Mouse (Mus musculus): ENCODE measurements around the gene Vmac.

The Vmac gene

DNA sequence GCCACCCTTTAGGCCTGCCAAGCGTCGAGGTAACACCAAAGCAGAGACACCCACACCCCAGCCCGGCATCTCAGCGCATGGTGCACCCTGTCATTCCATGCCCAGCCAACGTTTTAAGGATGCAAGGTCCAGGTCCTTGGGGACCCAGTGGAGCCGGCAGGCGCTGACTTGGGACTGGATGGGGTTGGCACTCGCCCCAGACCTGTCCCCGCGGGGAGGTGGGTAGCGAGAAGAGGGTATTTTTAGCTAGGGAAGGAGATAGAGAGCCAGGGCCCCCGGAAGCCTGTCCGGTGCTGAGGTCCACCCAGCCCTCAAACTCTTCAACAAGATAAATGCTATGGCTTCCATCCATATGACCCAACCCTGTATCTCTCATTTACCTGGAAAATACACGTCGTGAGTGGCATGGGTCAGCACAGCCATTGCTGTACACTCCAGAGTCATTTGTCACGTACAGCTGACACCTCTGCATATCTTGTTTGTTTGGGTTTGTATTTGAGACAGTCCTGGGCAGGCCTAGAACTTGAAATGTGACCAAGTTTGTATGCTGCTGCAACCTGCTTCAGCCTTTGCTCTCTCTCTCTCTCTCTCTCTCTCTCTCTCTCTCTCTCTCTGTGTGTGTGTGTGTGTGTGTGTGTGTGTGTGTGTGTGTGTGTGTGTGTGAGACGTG is 22.4 kb upstream of the Vmac start:
- in situ Hi-C loops (cut with MboI): no loop called here

DNA sequence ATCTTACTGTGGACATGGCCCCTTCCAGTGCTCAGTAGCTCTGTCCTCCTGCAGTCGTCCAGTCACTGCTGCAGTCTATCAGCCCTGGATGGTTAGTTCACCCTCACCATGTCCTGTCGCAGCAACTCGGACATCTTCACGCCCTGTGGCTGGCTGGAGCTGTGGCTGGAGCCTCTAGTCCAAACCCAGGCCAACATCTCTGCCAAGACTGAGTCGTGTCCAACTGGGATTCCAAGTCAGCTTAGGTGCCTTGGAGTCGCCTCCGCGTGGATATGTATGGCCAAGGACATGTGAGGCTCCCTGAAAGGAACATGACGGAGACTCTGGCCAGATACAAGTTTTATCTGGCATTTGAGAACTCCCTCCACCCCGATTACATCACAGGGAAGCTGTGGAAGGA is 20.4 kb upstream of the Vmac start:
- in situ Hi-C loops (cut with MboI): no loop called here

DNA sequence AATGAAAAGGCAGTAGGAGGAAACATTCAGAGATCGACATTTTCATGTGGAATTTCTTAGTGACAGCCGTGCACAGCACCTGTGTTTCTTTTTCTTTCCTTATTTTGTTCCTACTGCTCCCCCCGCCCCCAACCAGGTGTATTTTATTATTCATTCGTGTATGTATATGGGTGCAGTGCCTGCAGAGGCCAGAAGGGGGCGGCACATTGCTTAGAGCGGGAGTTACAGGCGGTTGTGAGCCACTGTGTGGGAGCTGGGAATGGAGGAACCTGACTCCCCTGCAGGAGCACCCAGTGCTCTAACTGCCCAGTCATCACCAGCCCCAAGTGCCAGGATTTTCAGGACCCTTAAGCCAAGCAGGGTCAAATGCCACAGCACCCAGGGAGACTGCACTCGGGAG is 18.7 kb upstream of the Vmac start:
- in situ Hi-C loops (cut with MboI): no loop called here

DNA sequence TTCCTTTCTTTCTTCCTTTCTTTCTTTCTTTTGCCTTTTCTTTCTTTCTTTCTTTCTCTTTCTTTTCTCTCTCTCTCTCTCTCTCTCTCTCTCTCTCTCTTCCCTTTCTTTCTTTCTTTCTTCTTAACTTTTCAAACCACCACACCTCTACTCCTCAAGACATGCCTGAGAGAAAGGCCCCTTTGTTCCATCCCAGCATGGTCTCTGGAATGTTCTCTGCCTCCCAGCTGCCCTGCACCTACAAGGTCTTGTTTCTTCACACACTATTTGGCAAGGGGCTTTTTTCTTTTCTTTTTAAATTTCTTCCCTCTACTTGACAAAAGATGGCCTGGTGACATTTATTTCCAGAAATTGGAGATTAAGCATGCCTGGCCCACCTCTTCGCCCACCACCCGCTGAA is 11.8 kb upstream of the Vmac start:
- in situ Hi-C loops (cut with MboI): no loop called here

DNA sequence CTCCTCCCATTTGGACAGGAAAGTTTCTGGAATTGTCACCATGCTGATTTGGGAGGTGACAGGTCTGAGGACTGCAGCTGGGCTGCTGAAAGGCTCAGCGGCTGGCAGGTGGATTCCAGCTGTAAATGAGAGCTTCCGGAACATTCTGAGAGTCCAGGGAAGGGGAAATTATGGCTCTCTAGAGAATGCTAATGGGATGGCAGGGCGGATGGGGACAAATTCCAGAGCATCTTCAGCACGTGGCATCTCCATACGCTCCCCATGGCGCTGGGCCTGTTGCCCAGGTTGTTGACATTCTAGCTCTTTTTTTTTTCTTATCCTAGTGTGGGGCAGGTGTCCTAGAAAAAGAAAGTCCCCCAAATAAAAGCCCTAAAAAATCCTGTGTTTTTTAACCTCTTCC is 11.3 kb upstream of the Vmac start:
- in situ Hi-C loops (cut with MboI): no loop called here

DNA sequence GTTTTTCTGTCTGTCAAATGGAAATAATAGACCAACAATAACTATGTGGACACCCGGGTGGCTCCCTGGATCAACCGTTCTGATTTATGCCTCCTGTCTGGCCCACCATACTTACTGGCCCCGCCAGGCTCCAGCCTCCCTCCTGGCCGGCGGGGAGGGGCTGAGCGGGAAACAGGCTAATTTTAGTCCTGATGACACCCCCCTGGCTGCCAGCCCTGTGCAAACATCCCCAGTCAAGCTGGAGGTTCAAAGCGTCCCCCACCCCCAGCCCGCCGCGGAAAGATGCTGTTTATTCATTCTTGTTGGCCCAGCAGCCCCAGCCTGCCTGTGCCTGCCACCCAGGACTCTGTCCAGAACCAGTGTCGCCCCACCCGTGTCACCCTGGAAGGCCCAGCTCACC is 10.3 kb upstream of the Vmac start:
- in situ Hi-C loops (cut with MboI): no loop called here

DNA sequence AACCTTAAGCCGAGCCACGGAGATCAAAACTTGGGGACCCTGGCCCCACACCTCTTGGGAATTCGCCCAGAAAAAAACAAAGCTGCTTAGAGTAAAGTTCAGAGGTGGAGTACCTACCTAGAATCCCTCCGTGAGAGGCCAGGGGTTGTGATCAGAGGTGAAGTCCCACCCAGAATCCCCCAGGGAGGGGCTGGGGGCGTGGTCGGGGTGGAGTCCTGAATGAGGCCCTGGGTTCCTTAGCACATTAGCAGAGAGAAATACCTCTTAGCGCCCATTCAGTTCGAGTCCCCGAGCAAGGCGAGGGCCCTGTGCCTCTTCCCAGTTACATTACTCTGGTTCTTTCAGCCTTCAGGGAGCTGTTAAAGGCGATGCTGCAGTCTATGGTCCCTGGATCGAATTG is 9.8 kb upstream of the Vmac start:
- in situ Hi-C loops (cut with MboI): no loop called here

DNA sequence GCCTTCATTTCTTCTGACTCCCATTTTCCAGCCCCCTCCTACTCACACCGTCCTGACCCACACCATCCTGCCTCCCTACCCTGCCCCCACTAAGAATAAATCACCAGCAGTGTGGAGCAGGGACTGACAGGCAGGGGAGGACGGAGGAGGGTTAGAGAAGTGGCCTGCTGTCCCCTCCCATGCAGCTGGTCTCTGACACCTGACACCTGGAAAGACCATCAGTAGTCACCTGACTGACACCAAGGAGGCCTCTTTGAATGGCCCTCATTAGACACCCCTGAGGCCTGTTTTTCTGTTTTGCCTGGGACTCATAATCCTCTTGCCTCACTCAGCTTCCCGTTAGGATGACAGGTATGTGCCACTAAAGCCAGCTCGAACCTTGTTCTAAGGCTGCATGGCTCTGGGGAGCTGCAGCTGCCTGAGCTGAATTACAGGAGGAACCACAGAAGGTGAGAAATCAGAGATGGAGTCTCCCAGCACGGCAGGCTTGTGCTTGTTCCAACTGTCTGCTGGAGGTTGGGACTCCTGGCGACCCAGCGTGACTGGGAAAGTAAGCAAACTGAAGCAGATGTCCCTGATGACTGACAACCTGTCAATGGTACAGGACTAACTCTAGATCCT is 9.3 kb upstream of the Vmac start:
- in situ Hi-C loops (cut with MboI): no loop called here

DNA sequence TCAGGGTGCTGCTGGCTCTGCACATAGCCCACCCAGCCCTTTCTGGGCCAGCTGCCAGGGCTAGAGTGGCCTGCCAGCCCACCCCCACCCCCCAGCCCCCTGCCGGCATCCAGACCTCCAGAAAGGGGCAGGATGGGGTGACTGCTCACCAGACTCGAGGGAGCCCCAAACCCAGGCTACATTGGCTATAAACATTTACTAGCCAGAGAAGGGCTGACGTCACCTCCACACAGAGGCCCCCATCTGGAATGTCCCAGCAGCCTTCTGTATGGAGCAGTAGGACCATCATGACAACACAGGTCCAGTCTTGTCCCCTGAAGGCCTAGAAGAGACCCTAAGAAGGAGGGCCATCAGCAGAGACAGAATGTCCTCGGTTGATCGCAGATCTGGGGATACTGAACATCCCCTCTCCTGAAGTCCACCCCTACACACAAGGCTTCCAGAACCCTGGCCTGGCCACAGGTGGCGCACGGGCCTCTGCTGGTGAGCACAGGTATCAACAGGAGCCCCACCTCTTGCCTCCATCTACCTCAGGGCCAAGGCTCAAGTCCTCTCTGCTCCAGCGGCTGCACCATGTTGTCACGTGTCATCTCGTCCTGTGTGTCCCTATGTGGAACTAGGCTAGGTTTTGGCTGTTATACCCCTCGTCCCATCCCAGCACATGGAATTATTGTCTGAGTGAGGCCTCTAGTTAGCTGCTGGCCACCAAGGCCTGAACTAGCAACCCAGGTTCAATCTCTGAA is 5.8 kb upstream of the Vmac start:
- in situ Hi-C loops (cut with MboI): no loop called here

DNA sequence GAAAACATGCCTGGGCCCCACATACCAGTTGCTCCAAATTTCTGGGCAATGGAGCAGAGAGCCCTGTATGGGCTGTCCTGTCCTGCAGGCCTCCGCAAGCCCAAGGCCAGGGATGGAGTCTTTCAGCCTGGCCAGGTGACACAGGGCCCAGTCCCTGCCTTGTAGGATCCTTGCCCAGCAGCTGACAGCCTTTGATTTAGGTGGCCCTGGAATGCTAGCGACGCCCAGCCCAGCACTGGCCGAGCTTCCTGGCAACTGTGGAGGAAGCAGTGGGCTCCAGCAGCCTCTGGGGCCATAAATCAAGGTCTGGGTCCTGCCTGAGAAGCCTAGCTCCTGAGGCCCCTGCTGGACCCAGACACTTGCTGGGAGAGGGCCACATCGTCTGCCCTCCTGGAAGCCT is 4.6 kb upstream of the Vmac start:
- in situ Hi-C loops (cut with MboI): no loop called here

DNA sequence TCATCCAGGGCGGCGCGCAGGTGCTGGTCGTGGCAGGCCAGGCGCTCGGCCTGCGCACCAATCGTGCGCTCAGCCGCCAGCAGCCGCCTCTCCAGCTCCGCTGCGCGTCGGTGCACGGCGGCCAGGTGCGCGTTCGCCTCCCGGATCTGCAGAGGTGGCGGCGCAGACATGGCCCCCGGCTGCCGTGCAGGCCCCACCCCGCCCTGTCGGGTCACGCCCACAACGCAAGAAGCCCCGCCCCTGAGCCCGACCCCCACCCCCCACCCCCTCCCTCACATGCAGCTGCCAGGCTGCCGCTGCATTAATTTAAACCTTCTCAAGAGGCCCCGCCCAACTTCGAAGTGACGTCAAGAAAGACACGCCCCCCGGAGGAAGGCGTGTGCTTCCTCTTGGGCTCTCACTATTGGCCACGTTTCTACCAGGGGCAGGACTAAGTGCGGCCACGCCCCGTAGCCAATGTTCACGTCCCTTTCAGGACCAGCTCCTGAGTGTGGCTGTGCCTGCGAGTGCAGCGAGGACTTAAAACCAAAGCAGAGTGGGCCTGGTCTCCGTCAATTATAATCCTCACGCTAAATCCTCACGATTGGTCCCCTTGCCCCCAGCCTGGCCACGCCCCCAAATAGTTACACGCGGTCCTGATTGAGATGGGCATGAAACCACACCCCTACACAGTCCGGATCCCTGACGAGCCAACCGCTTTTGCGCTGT is 1.0 kb downstream of the Vmac start:
- in situ Hi-C loops (cut with MboI): no loop called here

DNA sequence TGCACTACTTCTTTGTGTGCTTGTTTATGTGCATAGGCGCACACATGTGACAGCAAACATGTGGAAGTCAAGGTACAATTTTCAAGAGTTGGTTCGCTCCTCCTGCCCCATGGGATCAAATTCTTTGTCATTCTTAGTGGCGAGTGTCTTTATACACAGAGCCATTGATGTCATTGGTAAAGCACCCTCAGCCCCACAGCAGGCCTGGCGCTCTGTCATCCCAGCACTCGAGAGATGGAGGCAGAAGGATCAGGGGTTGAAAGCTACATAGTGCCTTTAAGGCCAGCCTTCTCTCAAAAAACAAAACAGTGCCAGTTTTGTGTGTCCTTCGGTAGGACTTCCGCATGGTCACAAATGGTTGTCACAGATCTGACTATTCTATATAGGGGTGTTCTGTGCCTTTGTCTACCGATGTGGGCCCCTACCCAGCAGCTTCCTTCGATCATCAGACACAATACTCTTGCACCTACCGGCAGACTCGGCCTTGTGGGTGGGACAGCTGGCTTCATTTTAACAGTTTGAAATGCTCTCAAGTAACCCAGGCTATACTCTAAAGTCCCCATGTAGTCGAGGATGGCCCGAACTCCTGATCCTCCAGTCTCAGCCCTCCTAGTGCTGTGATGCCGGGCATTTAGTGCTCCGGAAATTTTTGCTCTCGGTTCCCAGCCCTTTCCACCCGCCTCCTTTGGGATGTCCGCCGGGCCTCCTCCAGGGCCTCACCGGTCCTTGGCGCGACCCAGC is 1.7 kb downstream of the Vmac start:
- in situ Hi-C loops (cut with MboI): no loop called here

DNA sequence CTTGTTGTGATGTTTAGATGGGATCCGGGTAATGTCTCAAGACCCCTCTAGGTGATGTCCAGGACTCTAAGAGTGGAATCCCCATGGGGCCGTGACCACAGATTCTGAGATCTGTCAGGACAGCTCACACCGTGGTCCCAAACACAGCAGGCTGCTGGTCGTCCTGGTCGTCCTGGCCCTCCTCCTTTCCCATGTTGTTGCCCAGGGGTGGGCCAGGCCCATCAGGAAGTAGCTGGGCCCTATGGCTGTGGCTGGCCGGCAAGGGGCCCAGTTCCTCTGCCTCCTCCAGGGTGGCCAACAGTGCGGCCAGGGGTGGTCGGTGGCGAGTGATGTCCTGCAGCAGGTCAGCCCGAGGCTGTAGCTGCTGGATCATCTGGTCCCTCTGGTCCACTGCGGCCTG is 2.5 kb downstream of the Vmac start:
- in situ Hi-C loops (cut with MboI): no loop called here

DNA sequence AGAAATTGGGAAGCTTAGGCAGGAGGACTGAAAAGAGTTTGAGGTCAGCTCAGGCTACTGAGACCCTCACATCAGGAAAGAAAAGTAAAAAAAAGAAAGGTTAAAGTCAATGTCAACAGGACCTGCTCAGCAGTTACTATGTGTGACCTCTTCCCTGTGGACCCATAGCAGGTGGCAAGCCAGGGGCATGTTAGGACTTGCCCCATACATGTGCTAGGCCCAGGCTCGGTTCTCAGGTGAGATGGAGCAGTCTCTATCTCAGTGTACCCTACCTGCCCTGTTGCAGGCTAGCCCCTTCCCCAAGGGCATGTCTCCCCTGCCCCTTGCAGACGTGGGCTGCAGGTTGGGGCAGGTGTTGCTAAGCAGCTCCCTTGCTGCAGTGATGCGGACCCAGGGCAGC is 8.1 kb downstream of the Vmac start:
- in situ Hi-C loops (cut with MboI): no loop called here

DNA sequence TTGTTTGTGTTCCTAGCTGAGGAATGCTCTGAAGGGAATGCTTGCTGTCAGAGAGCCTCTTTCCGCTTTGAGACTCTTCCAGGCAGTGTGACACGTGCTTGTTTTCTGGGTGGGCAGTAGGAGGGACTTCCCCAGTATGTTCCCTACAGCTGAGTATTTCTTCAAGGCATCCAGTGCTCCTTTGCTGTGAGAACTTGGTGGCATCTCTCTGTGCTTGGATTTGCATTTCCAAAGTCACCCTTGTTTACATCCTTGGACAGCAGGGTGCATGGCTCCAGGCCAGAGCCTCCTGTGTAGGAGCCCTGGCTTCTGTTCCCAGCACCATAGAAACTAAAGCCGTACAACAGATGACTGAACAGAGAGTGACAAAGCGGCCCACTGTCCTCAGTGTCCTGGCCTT is 9.1 kb downstream of the Vmac start:
- in situ Hi-C loops (cut with MboI): no loop called here

DNA sequence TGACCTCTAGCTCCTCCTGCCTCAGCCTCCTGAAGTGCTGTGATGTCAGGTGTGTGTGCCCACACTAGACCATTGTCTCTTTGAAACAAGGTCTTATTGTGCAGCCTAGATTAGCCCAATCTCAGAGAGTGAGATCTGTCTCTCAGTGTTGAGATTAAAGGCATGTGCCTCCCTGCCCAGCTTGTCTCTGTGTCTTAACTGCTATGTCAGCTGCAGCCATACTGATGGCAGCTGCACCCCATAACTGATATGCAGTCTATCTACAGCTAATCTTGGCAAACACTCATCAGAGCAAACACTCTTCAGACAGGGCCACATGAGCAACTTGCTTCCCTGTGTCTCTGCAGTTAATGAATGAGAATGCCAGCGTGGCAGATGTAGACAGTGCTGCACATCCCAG is 11.3 kb downstream of the Vmac start:
- in situ Hi-C loops (cut with MboI): no loop called here

DNA sequence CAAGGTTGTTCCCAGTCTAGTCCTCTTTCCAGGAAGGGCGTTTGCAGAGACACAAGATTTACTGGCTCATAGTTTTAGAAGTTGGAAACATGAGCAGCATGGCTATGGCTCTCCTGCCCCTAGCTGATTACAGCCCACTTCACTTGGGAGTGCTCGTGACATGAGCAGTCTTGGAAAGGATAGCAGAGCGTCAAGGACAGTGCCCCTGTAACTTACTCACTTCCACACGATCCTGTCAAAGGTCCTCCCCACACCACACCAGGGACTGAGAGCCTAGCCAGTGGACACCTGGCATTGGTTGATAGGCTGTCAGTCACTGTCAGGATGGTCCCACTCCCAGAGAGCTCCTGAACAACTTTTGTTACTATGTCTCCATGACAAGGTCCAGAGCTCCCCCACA is 14.8 kb downstream of the Vmac start:
- in situ Hi-C loops (cut with MboI): no loop called here

DNA sequence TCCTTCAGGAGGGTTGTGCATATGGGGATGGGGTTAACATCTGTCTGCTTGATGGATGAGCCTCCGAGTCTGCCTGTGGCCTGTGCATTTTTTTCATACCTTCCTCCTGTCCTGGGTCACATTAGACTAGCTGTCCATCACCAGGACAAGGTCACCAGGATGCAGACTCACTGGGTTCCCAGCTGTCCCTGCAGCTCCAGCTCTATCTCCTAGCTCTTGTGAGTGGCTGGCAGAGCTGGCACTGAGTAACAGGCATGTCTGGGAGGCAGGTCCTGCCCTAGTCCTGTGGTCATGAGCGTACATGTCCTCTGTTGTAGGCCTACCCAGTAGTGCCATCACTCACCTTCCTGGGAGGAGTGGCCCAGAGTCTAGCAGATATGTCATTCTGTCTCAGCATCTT is 17.4 kb downstream of the Vmac start:
- in situ Hi-C loops (cut with MboI): no loop called here

DNA sequence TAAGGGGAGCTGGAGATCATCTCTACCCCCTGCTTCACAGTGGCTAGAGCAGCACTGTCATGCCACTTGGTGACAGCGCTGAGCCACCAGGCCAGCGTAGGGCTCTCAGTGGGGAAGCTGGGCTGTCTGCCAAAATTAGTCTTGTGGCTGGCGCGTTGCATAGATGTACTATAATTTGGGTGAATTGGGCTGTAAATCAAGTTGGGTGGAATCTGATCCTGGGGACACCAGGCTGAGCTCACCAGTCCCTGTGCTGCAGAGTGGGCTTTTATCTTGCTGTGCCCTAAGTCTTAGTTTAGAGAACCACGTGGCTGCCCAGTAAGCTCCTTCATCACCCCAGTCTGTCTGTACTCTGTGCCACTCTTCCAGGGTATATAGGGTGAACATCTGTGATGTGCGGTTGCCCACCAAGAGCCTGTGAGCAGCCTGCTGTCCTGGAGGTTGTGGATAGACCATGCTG is 23.9 kb downstream of the Vmac start:
- in situ Hi-C loops (cut with MboI): no loop called here

DNA sequence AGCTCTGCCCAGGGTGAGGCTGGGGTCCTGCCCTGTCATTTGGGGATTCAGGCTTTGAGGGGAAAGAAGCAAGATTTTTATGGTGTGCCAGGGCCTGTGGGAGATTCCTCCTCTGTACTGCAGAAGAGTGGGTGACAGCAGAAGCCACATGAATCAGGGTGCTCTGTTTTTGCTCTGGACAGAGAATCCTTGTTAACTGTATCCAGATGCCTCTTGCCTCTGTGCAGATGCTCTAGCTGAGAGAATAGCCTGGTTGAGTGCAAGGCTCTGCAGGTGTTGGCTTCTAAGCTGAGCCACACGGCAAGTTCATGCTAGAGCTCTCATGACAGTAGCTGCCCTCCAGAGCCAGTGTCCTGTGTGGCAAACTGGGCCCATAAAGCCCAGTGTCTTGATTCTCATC is 24.4 kb downstream of the Vmac start:
- in situ Hi-C loops (cut with MboI): no loop called here

DNA sequence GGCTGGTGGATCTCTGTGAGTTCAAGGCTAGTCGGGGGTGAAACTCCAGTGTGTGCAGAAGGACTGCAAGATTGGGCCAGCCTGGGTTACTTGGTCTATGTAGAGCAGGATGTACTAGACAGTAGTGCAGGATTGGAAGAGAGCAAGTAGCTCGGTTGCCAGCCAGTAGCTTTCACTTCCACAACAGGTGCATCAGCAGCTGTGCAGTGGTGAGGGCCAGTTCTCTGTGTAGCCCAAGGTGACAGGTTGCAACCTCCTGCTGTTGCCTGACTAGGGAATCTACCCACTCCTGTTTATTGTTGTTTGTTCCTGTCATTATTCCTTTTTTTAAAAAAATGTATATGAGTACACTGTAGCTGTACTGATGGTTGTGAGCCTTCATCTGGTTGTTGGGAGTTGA is 29.1 kb downstream of the Vmac start:
- in situ Hi-C loops (cut with MboI): no loop called here

DNA sequence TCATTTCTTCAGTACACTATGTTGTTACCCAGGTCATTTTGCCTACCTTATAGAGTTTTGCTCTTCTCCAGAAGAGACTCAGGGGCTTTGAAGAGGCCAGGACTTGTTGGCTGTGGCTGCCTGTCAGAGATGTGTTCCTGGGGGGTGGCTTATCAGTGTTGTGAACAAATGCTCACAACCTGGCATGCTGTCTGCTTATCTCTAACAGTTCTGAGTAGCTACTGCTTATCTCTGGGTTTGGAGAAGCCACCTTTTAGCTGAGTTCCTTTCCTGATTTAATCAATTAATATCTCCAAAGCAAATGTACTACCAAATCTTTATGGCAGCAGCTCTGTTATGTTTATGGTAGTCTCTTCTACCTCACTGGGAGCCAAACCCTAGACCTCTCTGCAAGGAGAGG is 29.8 kb downstream of the Vmac start:
- in situ Hi-C loops (cut with MboI): no loop called here

All from mature B cell (primary cell).